Mouse (Mus musculus): ENCODE results near the gene Gpn3. TPM values are rescaled to one million over a fixed set of nuclear protein-coding genes. Genes with fewer than 3 reads are reported as not detected.

Gene Gpn3
- polyA plus RNA-seq, 1 experiment from 2014 or later: 54.4 TPM

GRCm38 (mm10) chr5:122391178-122391785 lies 19.6 kb downstream of the Gpn3 start:
- ATAC-seq (ENCODE audit: extremely low read depth, insufficient number of reproducible peaks, low FRiP score, low TSS enrichment): no peak
- Histone ChIP-seq H3K4me1 (peaks cover 8% of the 10 kb centered on the region), H3K27me3 (replicated peaks) (no peaks in the 10 kb centered on the region), H3K9ac (peak overlapping the region; percentile 33), H3K36me3 (peaks cover 10% of the 10 kb centered on the region; the same call in 1 of the 2 replicates), H3K9me3 (no peaks in the 10 kb centered on the region), H3K27ac (replicated peaks) (no peak overlapping the region), H3K4me2 (peak overlapping the region; percentile 90), H3K4me3 (peak overlapping the region; percentile 95)
- WGBS: 46% methylated on average over 16 of the region's 16 CpGs

- peaks cover 8% of the 10 kb centered on the region for H3K4me1 ChIP-seq
- no peaks in the 10 kb centered on the region for H3K9me3 ChIP-seq
- WGBS: under 1% methylated on average over 39 of the region's 39 CpGs
- H3K36me3 ChIP-seq: peaks cover 14% of the 10 kb centered on the region
- no peaks in the 10 kb centered on the region for H3K27me3 ChIP-seq (replicated peaks)
- peak; percentile 79; the same call in 1 of the 2 replicates for ATAC-seq (ENCODE audit: extremely low read depth, insufficient number of reproducible peaks, low FRiP score, low TSS enrichment)
- peak within 1 kb of the TSS; percentile 77 for H3K27ac ChIP-seq (replicated peaks)
- peak within 1 kb of the TSS; percentile 95 for H3K4me3 ChIP-seq
- H3K4me2 ChIP-seq: peak within 1 kb of the TSS; percentile 90
- peak within 1 kb of the TSS; percentile 94 for H3K9ac ChIP-seq
Measured at GRCm38 (mm10) chr5:122391786-122392180, 20.1 kb downstream of the Gpn3 start, which contains the start of gene Arpc3. Gene Arpc3 (plus strand): TSS chr5:122391878.

- Histone ChIP-seq H3K4me1 (peaks cover 10% of the 10 kb centered on the region), H3K9ac (peak overlapping the region; percentile 94), H3K36me3 (peaks cover 20% of the 10 kb centered on the region), H3K4me3 (peak overlapping the region; percentile 95), H3K27me3 (replicated peaks) (no peaks in the 10 kb centered on the region), H3K9me3 (no peaks in the 10 kb centered on the region), H3K27ac (replicated peaks) (peak overlapping the region; percentile 77), H3K4me2 (peak overlapping the region; percentile 90)
- no peak for ATAC-seq (ENCODE audit: extremely low read depth, insufficient number of reproducible peaks, low FRiP score, low TSS enrichment)
- 8% methylated on average over 19 of the region's 19 CpGs for WGBS
Measured at GRCm38 (mm10) chr5:122392227-122393004, 20.7 kb downstream of the Gpn3 start.

GRCm38 (mm10) chr5:122393887-122394286 lies 22.2 kb downstream of the Gpn3 start:
- H3K9ac ChIP-seq: no peak overlapping the region
- no peak overlapping the region for H3K4me2 ChIP-seq
- H3K27me3 ChIP-seq (replicated peaks): no peaks in the 10 kb centered on the region
- H3K27ac ChIP-seq (replicated peaks): no peak overlapping the region
- 60% methylated on average over 2 of the region's 2 CpGs for WGBS
- peaks cover 35% of the 10 kb centered on the region for H3K36me3 ChIP-seq
- no peaks in the 10 kb centered on the region for H3K9me3 ChIP-seq
- H3K4me3 ChIP-seq: 0 out of 2 replicates have a peak overlapping the region, but pooled peaks have one; percentile 1
- no peak for ATAC-seq (ENCODE audit: extremely low read depth, insufficient number of reproducible peaks, low FRiP score, low TSS enrichment)
- H3K4me1 ChIP-seq: peaks cover 19% of the 10 kb centered on the region

GRCm38 (mm10) chr5:122396791-122397190 lies 25.1 kb downstream of the Gpn3 start:
- H3K9me3 ChIP-seq: no peaks in the 10 kb centered on the region
- H3K4me2 ChIP-seq: 0 out of 2 replicates have a peak overlapping the region, but pooled peaks have one; percentile 9
- ATAC-seq (ENCODE audit: extremely low read depth, insufficient number of reproducible peaks, low FRiP score, low TSS enrichment): no peak
- H3K9ac ChIP-seq: no peak overlapping the region
- H3K27ac ChIP-seq (replicated peaks): peak overlapping the region; percentile 80
- 70% methylated on average over 10 of the region's 10 CpGs for WGBS
- peaks cover 40% of the 10 kb centered on the region for H3K4me1 ChIP-seq
- H3K4me3 ChIP-seq: no peak overlapping the region
- H3K36me3 ChIP-seq: peaks cover 55% of the 10 kb centered on the region
- no peaks in the 10 kb centered on the region for H3K27me3 ChIP-seq (replicated peaks)

- no peak for ATAC-seq (ENCODE audit: extremely low read depth, insufficient number of reproducible peaks, low FRiP score, low TSS enrichment)
- Histone ChIP-seq H3K27me3 (replicated peaks) (no peaks in the 10 kb centered on the region), H3K9ac (no peak overlapping the region), H3K9me3 (no peaks in the 10 kb centered on the region), H3K4me3 (no peak overlapping the region), H3K4me1 (peaks cover 41% of the 10 kb centered on the region), H3K27ac (replicated peaks) (peak overlapping the region; percentile 80), H3K36me3 (peaks cover 62% of the 10 kb centered on the region), H3K4me2 (no peak overlapping the region)
- WGBS: 87% methylated on average over 8 of the region's 8 CpGs
Measured at GRCm38 (mm10) chr5:122397495-122397894, 25.8 kb downstream of the Gpn3 start.

GRCm38 (mm10) chr5:122399871-122400270 lies 28.2 kb downstream of the Gpn3 start:
- Histone ChIP-seq H3K36me3 (peaks cover 80% of the 10 kb centered on the region), H3K9ac (no peak overlapping the region)
- 82% methylated on average over 8 of the region's 8 CpGs for WGBS

GRCm38 (mm10) chr5:122400628-122401302 lies 29.1 kb downstream of the Gpn3 start:
- Histone ChIP-seq H3K4me3 (no peak overlapping the region), H3K9me3 (no peaks in the 10 kb centered on the region), H3K27me3 (replicated peaks) (no peaks in the 10 kb centered on the region), H3K36me3 (peaks cover 85% of the 10 kb centered on the region), H3K9ac (0 out of 2 replicates have a peak overlapping the region, but pooled peaks have one; percentile 15), H3K4me2 (no peak overlapping the region), H3K27ac (replicated peaks) (peak overlapping the region; percentile 30; the same call in 1 of the 2 replicates), H3K4me1 (peaks cover 39% of the 10 kb centered on the region)
- 59% methylated on average over 18 of the region's 18 CpGs for WGBS
- no peak for ATAC-seq (ENCODE audit: extremely low read depth, insufficient number of reproducible peaks, low FRiP score, low TSS enrichment)

More at GRCm38 (mm10) chr5:122399871-122400270, 28.2 kb downstream of the Gpn3 start:
- no peaks in the 10 kb centered on the region for H3K9me3 ChIP-seq
- no peak overlapping the region for H3K4me3 ChIP-seq
- no peaks in the 10 kb centered on the region for H3K27me3 ChIP-seq (replicated peaks)
- H3K4me2 ChIP-seq: no peak overlapping the region
- H3K4me1 ChIP-seq: peaks cover 39% of the 10 kb centered on the region
- H3K27ac ChIP-seq (replicated peaks): peak overlapping the region; percentile 30; the same call in 1 of the 2 replicates
- ATAC-seq (ENCODE audit: extremely low read depth, insufficient number of reproducible peaks, low FRiP score, low TSS enrichment): no peak

- no peak for ATAC-seq (ENCODE audit: extremely low read depth, insufficient number of reproducible peaks, low FRiP score, low TSS enrichment)
- Histone ChIP-seq H3K27me3 (replicated peaks) (no peaks in the 10 kb centered on the region), H3K9me3 (no peaks in the 10 kb centered on the region), H3K36me3 (peaks cover 90% of the 10 kb centered on the region), H3K4me2 (no peak overlapping the region), H3K9ac (no peak overlapping the region), H3K4me1 (peaks cover 39% of the 10 kb centered on the region), H3K4me3 (no peak overlapping the region), H3K27ac (replicated peaks) (no peak overlapping the region)
- 24% methylated on average over 8 of the region's 8 CpGs for WGBS
Measured at GRCm38 (mm10) chr5:122401303-122401640, 29.6 kb downstream of the Gpn3 start.

GRCm38 (mm10) chr5:122402160-122402559 lies 30.5 kb downstream of the Gpn3 start:
- no peak overlapping the region for H3K4me2 ChIP-seq
- H3K27me3 ChIP-seq (replicated peaks): no peaks in the 10 kb centered on the region
- H3K9ac ChIP-seq: no peak overlapping the region
- ATAC-seq (ENCODE audit: extremely low read depth, insufficient number of reproducible peaks, low FRiP score, low TSS enrichment): no peak
- H3K36me3 ChIP-seq: peaks cover 91% of the 10 kb centered on the region
- H3K4me1 ChIP-seq: peaks cover 36% of the 10 kb centered on the region
- H3K4me3 ChIP-seq: no peak overlapping the region
- 87% methylated on average over 13 of the region's 13 CpGs for WGBS
- peaks cover 3% of the 10 kb centered on the region; the same call in 1 of the 2 replicates for H3K9me3 ChIP-seq
- H3K27ac ChIP-seq (replicated peaks): 0 out of 2 replicates have a peak overlapping the region, but pooled peaks have one; percentile 2

GRCm38 (mm10) chr5:122402772-122403171 lies 31.1 kb downstream of the Gpn3 start:
- Histone ChIP-seq H3K4me2 (no peak overlapping the region), H3K4me1 (peaks cover 36% of the 10 kb centered on the region), H3K9ac (no peak overlapping the region), H3K9me3 (peaks cover 3% of the 10 kb centered on the region; the same call in 1 of the 2 replicates), H3K4me3 (no peak overlapping the region), H3K36me3 (peaks cover 91% of the 10 kb centered on the region), H3K27me3 (replicated peaks) (no peaks in the 10 kb centered on the region), H3K27ac (replicated peaks) (0 out of 2 replicates have a peak overlapping the region, but pooled peaks have one; percentile 29)
- no peak for ATAC-seq (ENCODE audit: extremely low read depth, insufficient number of reproducible peaks, low FRiP score, low TSS enrichment)
- 63% methylated on average over 5 of the region's 5 CpGs for WGBS

All from heart, embryonic 13.5 days (tissue).